Mouse (Mus musculus) C3H10T1/2 (cell line): ENCODE results near the gene Lyg1. TPM values are rescaled to one million over a fixed set of nuclear protein-coding genes. Genes with fewer than 3 reads are reported as not detected.

ENCODE experiments used
- polyA plus RNA-seq, 2 experiments: library from polyadenylated mRNA; unstranded; fragments of >200 nt; fragmentation: generic; extraction: Trizol; gene quantifications; one replicate each; pipeline ENCODE4 v1.2.1; 2012; ENCODE audit warnings: missing spikeins in 2 of 2

Lyg1 gene
- polyA plus RNA-seq: not detected

GRCm38 (mm10) chr1:37957659-37958058, at the start of gene Lyg1:
Gene Lyg1 (minus strand): TSS chr1:37957759.

GRCm38 (mm10) chr1:37997867-37998266, 40.3 kb upstream of the Lyg1 start, which contains the start of the genes Txndc9 and Eif5b:
Gene Txndc9 (minus strand): TSS chr1:37997893.
Gene Eif5b (plus strand): TSS chr1:37998010.

GRCm38 (mm10) chr1:37916393-37916792, 41.2 kb downstream of the Lyg1 start, which contains the start of gene Lyg2:
Gene Lyg2 (minus strand): TSS chr1:37916493.

Other genes with a start within 250 kb of the Lyg1 start
- not detected for gene 2010300C02Rik, start 237.7 kb downstream of the Lyg1 start, polyA plus RNA-seq
- under 1 TPM; 0.04 to 0.53 TPM for gene Tsga10, start 91.3 kb downstream of the Lyg1 start, polyA plus RNA-seq
- 1 to 10 TPM; 3.6 to 6.0 TPM for gene Lipt1, start 86.0 kb downstream of the Lyg1 start, polyA plus RNA-seq
- gene Mitd1, start 67.3 kb downstream of the Lyg1 start, polyA plus RNA-seq: 1 to 10 TPM; 1.0 to 7.9 TPM
- gene Mrpl30, start 67.3 kb downstream of the Lyg1 start, polyA plus RNA-seq: 100 to 1,000 TPM; 106 to 176 TPM
- not detected for gene Lyg2, start 41.3 kb downstream of the Lyg1 start, polyA plus RNA-seq
- 10 to 100 TPM; 10.9 to 41.7 TPM for gene Txndc9, start 40.1 kb upstream of the Lyg1 start, polyA plus RNA-seq
- 1 to 10 TPM; 3.7 to 9.3 TPM for gene Eif5b, start 40.3 kb upstream of the Lyg1 start, polyA plus RNA-seq
- gene Rev1, start 172.0 kb upstream of the Lyg1 start, polyA plus RNA-seq: 1 to 10 TPM in 1 of 2 experiments, under 1 TPM in 1; 0.33 to 5.5 TPM